Mouse (Mus musculus): ENCODE data around the gene Slc16a13.

GRCm38 (mm10) chr11:70172298-70172697, 48.6 kb downstream of the Slc16a13 start:
- no peak for TF ChIP-seq POLR2A (IDR thresholded peaks at IDR 0.05; ENCODE audit: insufficient read depth, low read depth, low read length)
- TF ChIP-seq CTCF (IDR thresholded peaks at IDR 0.05): no peak
- TF ChIP-seq EP300 (IDR thresholded peaks at IDR 0.05; ENCODE audit: insufficient read depth, low read depth, low read length): no peak
